Mouse (Mus musculus) gastrocnemius, adult 18-20 months (tissue): ENCODE measurements around the gene Casz1. TPM values are rescaled to one million over a fixed set of nuclear protein-coding genes. Genes with fewer than 3 reads are reported as not detected.

ENCODE experiments used
- total RNA-seq, 2 experiments: library from RNA; stranded (reverse); gene quantifications; 2 replicates each; pipeline ENCODE4 v1.2.3; 2021

Casz1 gene
- total RNA-seq, 2 experiments from 2014 or later = 37.9 to 44.4 TPM

Other genes with a start within 250 kb of the Casz1 start
- 10 to 100 TPM; 19.6 to 20.4 TPM for gene Exosc10, start 246.0 kb upstream of the Casz1 start, total RNA-seq
- 1 to 10 TPM; 8.7 to 9.5 TPM for gene Srm, start 212.9 kb upstream of the Casz1 start, total RNA-seq
- gene Masp2, start 201.9 kb upstream of the Casz1 start, total RNA-seq = under 1 TPM; 0.16 to 0.64 TPM
- gene Tardbp, start 177.4 kb upstream of the Casz1 start, total RNA-seq = 100 to 1,000 TPM; 112 to 130 TPM
- gene Gm572, start 161.1 kb upstream of the Casz1 start, total RNA-seq = 1 to 10 TPM; 5.8 to 6.3 TPM